Mouse (Mus musculus) liver, embryonic 14.5 days (tissue): Measurements from ENCODE around the gene 1700011L22Rik. TPM values are rescaled to one million over a fixed set of nuclear protein-coding genes. Genes with fewer than 3 reads are reported as not detected.

ENCODE experiments used
- ATAC-seq: fragments of 200-750 bp; cut with Nextera tagmentation; 2 replicates; pipeline ENCODE4 v1.8.0; 2017; ENCODE audit warnings: moderate number of reproducible peaks, mild to moderate bottlenecking, moderate library complexity; ENCODE audit not compliant: insufficient read depth
- DNase-seq, 3 experiments: peaks; one replicate each; pipeline ENCODE4 v3.0.0-alpha.2; 2012 to 2013; ENCODE audit warnings: low read depth in 3 of 3, low spot score in 3 of 3
- H3K27ac ChIP-seq: fragments of 300-500 bp; sonication (generic); 2 replicates; pipeline ENCODE4 v1.5.1; 2014; ENCODE audit warnings: moderate library complexity, mild to moderate bottlenecking, control low read depth, inconsistent platforms
- H3K27me3 ChIP-seq: fragments of 300-500 bp; sonication (generic); 2 replicates; pipeline ENCODE4 v1.6.1; 2014; ENCODE audit warnings: mild to moderate bottlenecking, low read length, moderate library complexity; ENCODE audit not compliant: control insufficient read depth, insufficient read depth
- H3K36me3 ChIP-seq: fragments of 300-500 bp; sonication (generic); replicated peaks from 2 replicates; pipeline ENCODE4 v1.6.1; 2014; ENCODE audit warnings: low read depth; ENCODE audit not compliant: control insufficient read depth, insufficient read depth
- H3K4me1 ChIP-seq, 2 experiments: fragments of 200-500 bp in 1 of 2; fragments of 300-500 bp in 1 of 2; sonication (generic) in 1 of 2; replicated peaks; 2 replicates each; pipeline ENCODE4 v1.6.1; 2012 to 2014; ENCODE audit warnings: antibody characterized with exemption in 1 of 2, inconsistent platforms in 1 of 2, low read length in 1 of 2; ENCODE audit not compliant: control insufficient read depth in 2 of 2, insufficient read depth in 2 of 2
- H3K4me2 ChIP-seq: fragments of 300-500 bp; sonication (generic); 2 replicates; pipeline ENCODE4 v1.6.1; 2014; ENCODE audit warnings: low read depth, mild to moderate bottlenecking, control low read depth, moderate library complexity
- H3K4me3 ChIP-seq, 2 experiments: fragments of 200-500 bp in 1 of 2; fragments of 300-500 bp in 1 of 2; sonication (generic) in 1 of 2; 2 replicates each; pipeline ENCODE4 v1.5.1; 2012 to 2014; ENCODE audit warnings: low read depth in 2 of 2, low read length in 2 of 2, mild to moderate bottlenecking in 2 of 2, control low read depth in 1 of 2, inconsistent platforms in 1 of 2, moderate library complexity in 1 of 2; ENCODE audit not compliant: insufficient read depth in 1 of 2
- H3K9ac ChIP-seq: fragments of 300-500 bp; sonication (generic); replicated peaks from 2 replicates; pipeline ENCODE4 v1.6.1; 2014; ENCODE audit warnings: mild to moderate bottlenecking, control low read depth, moderate library complexity
- H3K9me3 ChIP-seq: fragments of 300-500 bp; sonication (generic); 2 replicates; pipeline ENCODE4 v1.6.1; 2016; ENCODE audit warnings: low read length, mixed read lengths; ENCODE audit not compliant: control insufficient read depth
- CTCF ChIP-seq: IDR thresholded peaks from 2 replicates; pipeline ENCODE4 v1.5.1; 2016; ENCODE audit warnings: antibody characterized with exemption, low read depth, control low read depth
- EP300 ChIP-seq: IDR thresholded peaks from 2 replicates; pipeline ENCODE4 v1.6.1; 2016; ENCODE audit warnings: antibody characterized with exemption, low read depth
- WGBS: fragments of 180-500 bp; shearing (Covaris S2); extraction: QIAGEN DNeasy Blood & Tissue Kit; methylation state at CpG from one replicate; pipeline ENCODE4 v1.1.7; 2014; ENCODE audit not compliant: insufficient replicate concordance; 5-methylcytosine and 5-hydroxymethylcytosine counted together
- polyA plus RNA-seq, 2 experiments: library from polyadenylated mRNA; depleted of rRNA in 1 of 2; stranded (reverse) in 1 of 2; unstranded in 1 of 2; fragments of >200 nt; fragmentation: Nextera tagmentation in 1 of 2; extraction: Ambion mirVana in 1 of 2; gene quantifications; 2 replicates each; pipeline versions ENCODE4 v1.2.1 to v1.2.3; 2012 to 2014

1700011L22Rik gene
- not detected in 2 replicates for polyA plus RNA-seq (2012; rRNA removed)
- not detected in 2 replicates for polyA plus RNA-seq (2014; fragmentation: Nextera tagmentation; extraction: Ambion mirVana)

- DNase-seq (no peak), ATAC-seq (no peak)
- Histone ChIP-seq H3K36me3 (no peaks in the 10 kb centered on the region), H3K4me3 (no peak within 1 kb of the TSS), H3K4me2 (no peak within 1 kb of the TSS), H3K9me3 (no peaks in the 10 kb centered on the region), H3K4me1 (no peaks in the 10 kb centered on the region), H3K27ac (no peak within 1 kb of the TSS), H3K9ac (no peak within 1 kb of the TSS), H3K27me3 (no peaks in the 10 kb centered on the region)
- 70% methylated on average over 6 of the region's 6 CpGs for WGBS
- TF ChIP-seq CTCF (no peak), EP300 (no peak)
These were observed at the start of gene 1700011L22Rik for GRCm38 (mm10) chr8:79248470-79248869. Gene 1700011L22Rik (minus strand): TSS chr8:79248570.

GRCm38 (mm10) chr8:79297763-79298162 lies 49.4 kb upstream of the 1700011L22Rik start:
- H3K9me3 ChIP-seq, result no peaks in the 10 kb centered on the region
- no peak overlapping the region for H3K27ac ChIP-seq
- 47% methylated on average over 3 of the region's 3 CpGs for WGBS
- H3K27me3 ChIP-seq, result no peaks in the 10 kb centered on the region
- no peak overlapping the region for H3K4me3 ChIP-seq
- ATAC-seq (no peak), DNase-seq (no peak)
- H3K9ac ChIP-seq, result no peak overlapping the region
- H3K4me1 ChIP-seq, result peaks cover 7 to 11% of the 10 kb centered on the region in 2 experiments
- no peak overlapping the region for H3K4me2 ChIP-seq
- no peaks in the 10 kb centered on the region for H3K36me3 ChIP-seq
- no peak for TF ChIP-seq EP300
- TF ChIP-seq CTCF, result peak; percentile 77

- H3K4me1 ChIP-seq, result peaks cover 7 to 12% of the 10 kb centered on the region in 2 experiments
- no peaks in the 10 kb centered on the region for H3K27me3 ChIP-seq
- no peaks in the 10 kb centered on the region for H3K36me3 ChIP-seq
- no peak for TF ChIP-seq CTCF
- TF ChIP-seq EP300, result no peak
- no peaks in the 10 kb centered on the region for H3K9me3 ChIP-seq
- H3K4me2 ChIP-seq, result peak overlapping the region; percentile 95
- no peak for ATAC-seq
- H3K27ac ChIP-seq, result peak overlapping the region; percentile 61
- H3K4me3 ChIP-seq, result peak overlapping the region; percentile 68 to 70
- H3K9ac ChIP-seq, result peak overlapping the region; percentile 92
- WGBS, result 14% methylated on average over 18 of the region's 18 CpGs
- DNase-seq, result no peak
These were observed 47.1 kb upstream of the 1700011L22Rik start for GRCm38 (mm10) chr8:79295276-79296105.

GRCm38 (mm10) chr8:79294610-79295275 lies 46.4 kb upstream of the 1700011L22Rik start, which contains the start of gene Mmaa:
Gene Mmaa (minus strand): TSS chr8:79294937.
- Histone ChIP-seq H3K36me3 (no peaks in the 10 kb centered on the region), H3K4me1 (peaks cover 7 to 12% of the 10 kb centered on the region in 2 experiments), H3K27me3 (no peaks in the 10 kb centered on the region), H3K9ac (peak within 1 kb of the TSS; percentile 92), H3K27ac (peak within 1 kb of the TSS; percentile 61), H3K4me2 (peak within 1 kb of the TSS; percentile 95), H3K9me3 (no peaks in the 10 kb centered on the region), H3K4me3 (peak within 1 kb of the TSS; percentile 68 to 91)
- ATAC-seq (peak; percentile 99), DNase-seq (peak; percentile 88 to 90 (median 89))
- TF ChIP-seq CTCF, result peak; percentile 64
- no peak for TF ChIP-seq EP300
- WGBS, result under 1% methylated on average over 74 of the region's 74 CpGs

- H3K4me3 ChIP-seq, result peak overlapping the region; percentile 68 to 91; a peak in 3 of 4 replicates
- H3K27ac ChIP-seq, result no peak overlapping the region
- H3K27me3 ChIP-seq, result no peaks in the 10 kb centered on the region
- H3K4me2 ChIP-seq, result peak overlapping the region; percentile 95
- ATAC-seq (no peak), DNase-seq (no peak)
- no peak for TF ChIP-seq CTCF
- TF ChIP-seq EP300, result no peak
- H3K9me3 ChIP-seq, result no peaks in the 10 kb centered on the region
- peaks cover 7 to 12% of the 10 kb centered on the region in 2 experiments for H3K4me1 ChIP-seq
- peak overlapping the region; percentile 49 for H3K9ac ChIP-seq
- WGBS, result 45% methylated on average over 3 of the region's 3 CpGs
- no peaks in the 10 kb centered on the region for H3K36me3 ChIP-seq
These were observed 45.5 kb upstream of the 1700011L22Rik start for GRCm38 (mm10) chr8:79293841-79294240.
